Mouse (Mus musculus) retina, adult 2 months (tissue): ENCODE results near the gene Bub3.

ENCODE experiments used
- DNase-seq: peaks from one replicate; pipeline ENCODE4 v3.0.0-alpha.2; 2012; ENCODE audit warnings: low read depth, low spot score

Bub3 gene

GRCm38 (mm10) chr7:131556116-131556515 lies 3.9 kb upstream of the Bub3 start:
- DNase-seq: no peak

GRCm38 (mm10) chr7:131556541-131557271 lies 3.3 kb upstream of the Bub3 start:
- DNase-seq: no peak

- DNase-seq: no peak
Observed at GRCm38 (mm10) chr7:131557751-131558150, 2.3 kb upstream of the Bub3 start.

GRCm38 (mm10) chr7:131560697-131561042 lies 648 bp downstream of the Bub3 start:
- DNase-seq: no peak

GRCm38 (mm10) chr7:131575246-131575645 lies 15.2 kb downstream of the Bub3 start:
- no peak for DNase-seq

GRCm38 (mm10) chr7:131582178-131582577 lies 22.2 kb downstream of the Bub3 start:
- no peak for DNase-seq

GRCm38 (mm10) chr7:131585551-131585950 lies 25.5 kb downstream of the Bub3 start:
- DNase-seq: no peak

GRCm38 (mm10) chr7:131597779-131598482 lies 37.9 kb downstream of the Bub3 start:
- no peak for DNase-seq

- no peak for DNase-seq
Observed at GRCm38 (mm10) chr7:131598483-131598824, 38.4 kb downstream of the Bub3 start.

GRCm38 (mm10) chr7:131602106-131602505 lies 42.1 kb downstream of the Bub3 start:
- DNase-seq: no peak

GRCm38 (mm10) chr7:131603186-131603585 lies 43.2 kb downstream of the Bub3 start:
- no peak for DNase-seq

- DNase-seq: no peak
Observed at GRCm38 (mm10) chr7:131604946-131605345, 44.9 kb downstream of the Bub3 start.

GRCm38 (mm10) chr7:131605481-131605880 lies 45.5 kb downstream of the Bub3 start:
- no peak for DNase-seq

GRCm38 (mm10) chr7:131608049-131608448 lies 48.0 kb downstream of the Bub3 start:
- no peak for DNase-seq

- DNase-seq: no peak
Observed at GRCm38 (mm10) chr7:131609677-131610076, 49.7 kb downstream of the Bub3 start.
